Mouse (Mus musculus): ENCODE results near the gene Hectd4. TPM values are rescaled to one million over a fixed set of nuclear protein-coding genes. Genes with fewer than 3 reads are reported as not detected.

Gene Hectd4
- polyA plus RNA-seq, 1 experiment from 2014 or later, result 2.2 TPM

- TF ChIP-seq CTCF (IDR thresholded peaks at IDR 0.05; ENCODE audit: low read depth), result no peak
- 80% methylated on average over 3 of the region's 3 CpGs for WGBS
- Histone ChIP-seq H3K27ac (ENCODE audit: low read depth, low read length) (no peak overlapping the region), H3K4me3 (ENCODE audit: low read depth, low read length) (no peak overlapping the region), H3K27me3 (replicated peaks; ENCODE audit: control insufficient read depth, insufficient read depth, low read length) (no peaks in the 10 kb centered on the region), H3K36me3 (ENCODE audit: control insufficient read depth, insufficient read depth) (peaks cover 90% of the 10 kb centered on the region), H3K4me2 (replicated peaks; ENCODE audit: low read depth) (no peak overlapping the region), H3K4me1 (replicated peaks; ENCODE audit: control insufficient read depth, insufficient read depth, low read length) (no peaks in the 10 kb centered on the region), H3K9me3 (ENCODE audit: control insufficient read depth) (no peaks in the 10 kb centered on the region), H3K9ac (ENCODE audit: low read depth, low read length) (no peak overlapping the region)
- no peak for ATAC-seq
Measured at GRCm38 (mm10) chr5:121336009-121336408, 116.0 kb downstream of the Hectd4 start.

GRCm38 (mm10) chr5:121336776-121337175 is 116.8 kb downstream of the Hectd4 start:
- Histone ChIP-seq H3K36me3 (ENCODE audit: control insufficient read depth, insufficient read depth) (peaks cover 87% of the 10 kb centered on the region), H3K4me1 (replicated peaks; ENCODE audit: control insufficient read depth, insufficient read depth, low read length) (no peaks in the 10 kb centered on the region), H3K4me3 (ENCODE audit: low read depth, low read length) (no peak overlapping the region), H3K9ac (ENCODE audit: low read depth, low read length) (no peak overlapping the region), H3K9me3 (ENCODE audit: control insufficient read depth) (no peaks in the 10 kb centered on the region), H3K27ac (ENCODE audit: low read depth, low read length) (no peak overlapping the region), H3K27me3 (replicated peaks; ENCODE audit: control insufficient read depth, insufficient read depth, low read length) (no peaks in the 10 kb centered on the region), H3K4me2 (replicated peaks; ENCODE audit: low read depth) (no peak overlapping the region)
- WGBS, result 82% methylated on average over 6 of the region's 6 CpGs
- no peak for ATAC-seq
- no peak for TF ChIP-seq CTCF (IDR thresholded peaks at IDR 0.05; ENCODE audit: low read depth)

- no peak for ATAC-seq
- Histone ChIP-seq H3K27ac (ENCODE audit: low read depth, low read length) (no peak overlapping the region), H3K9me3 (ENCODE audit: control insufficient read depth) (no peaks in the 10 kb centered on the region), H3K4me2 (replicated peaks; ENCODE audit: low read depth) (no peak overlapping the region), H3K36me3 (ENCODE audit: control insufficient read depth, insufficient read depth) (peaks cover 89% of the 10 kb centered on the region), H3K4me3 (ENCODE audit: low read depth, low read length) (no peak overlapping the region), H3K27me3 (replicated peaks; ENCODE audit: control insufficient read depth, insufficient read depth, low read length) (no peaks in the 10 kb centered on the region), H3K4me1 (replicated peaks; ENCODE audit: control insufficient read depth, insufficient read depth, low read length) (no peaks in the 10 kb centered on the region), H3K9ac (ENCODE audit: low read depth, low read length) (no peak overlapping the region)
- peak; percentile 1; the same call in 1 of the 2 replicates for TF ChIP-seq CTCF (IDR thresholded peaks at IDR 0.05; ENCODE audit: low read depth)
- WGBS, result 81% methylated on average over 7 of the region's 7 CpGs
Measured at GRCm38 (mm10) chr5:121339507-121340230, 119.7 kb downstream of the Hectd4 start.

GRCm38 (mm10) chr5:121340965-121341473 is 121.0 kb downstream of the Hectd4 start:
- no peak for ATAC-seq
- Histone ChIP-seq H3K27ac (ENCODE audit: low read depth, low read length) (no peak overlapping the region), H3K4me3 (ENCODE audit: low read depth, low read length) (no peak overlapping the region), H3K36me3 (ENCODE audit: control insufficient read depth, insufficient read depth) (peaks cover 91% of the 10 kb centered on the region), H3K9me3 (ENCODE audit: control insufficient read depth) (no peaks in the 10 kb centered on the region), H3K27me3 (replicated peaks; ENCODE audit: control insufficient read depth, insufficient read depth, low read length) (no peaks in the 10 kb centered on the region), H3K9ac (ENCODE audit: low read depth, low read length) (no peak overlapping the region), H3K4me1 (replicated peaks; ENCODE audit: control insufficient read depth, insufficient read depth, low read length) (no peaks in the 10 kb centered on the region), H3K4me2 (replicated peaks; ENCODE audit: low read depth) (no peak overlapping the region)
- WGBS, result 32% methylated on average over 7 of the region's 7 CpGs
- TF ChIP-seq CTCF (IDR thresholded peaks at IDR 0.05; ENCODE audit: low read depth), result no peak

GRCm38 (mm10) chr5:121342490-121342889 is 122.5 kb downstream of the Hectd4 start:
- peaks cover 90% of the 10 kb centered on the region for H3K36me3 ChIP-seq (ENCODE audit: control insufficient read depth, insufficient read depth)

GRCm38 (mm10) chr5:121343997-121344396 is 124.0 kb downstream of the Hectd4 start:
- H3K9me3 ChIP-seq (ENCODE audit: control insufficient read depth), result no peaks in the 10 kb centered on the region
- 90% methylated on average over 8 of the region's 8 CpGs for WGBS
- no peak for TF ChIP-seq CTCF (IDR thresholded peaks at IDR 0.05; ENCODE audit: low read depth)
- H3K4me1 ChIP-seq (replicated peaks; ENCODE audit: control insufficient read depth, insufficient read depth, low read length), result no peaks in the 10 kb centered on the region
- no peaks in the 10 kb centered on the region for H3K27me3 ChIP-seq (replicated peaks; ENCODE audit: control insufficient read depth, insufficient read depth, low read length)
- H3K4me3 ChIP-seq (ENCODE audit: low read depth, low read length), result no peak overlapping the region
- no peak for ATAC-seq
- no peak overlapping the region for H3K27ac ChIP-seq (ENCODE audit: low read depth, low read length)
- H3K36me3 ChIP-seq (ENCODE audit: control insufficient read depth, insufficient read depth), result peaks cover 87% of the 10 kb centered on the region
- no peak overlapping the region for H3K4me2 ChIP-seq (replicated peaks; ENCODE audit: low read depth)
- no peak overlapping the region for H3K9ac ChIP-seq (ENCODE audit: low read depth, low read length)

More at GRCm38 (mm10) chr5:121342490-121342889, 122.5 kb downstream of the Hectd4 start:
- Histone ChIP-seq H3K4me3 (ENCODE audit: low read depth, low read length) (no peak overlapping the region), H3K27ac (ENCODE audit: low read depth, low read length) (no peak overlapping the region; the same call in 1 of the 2 replicates), H3K9ac (ENCODE audit: low read depth, low read length) (no peak overlapping the region), H3K4me1 (replicated peaks; ENCODE audit: control insufficient read depth, insufficient read depth, low read length) (no peaks in the 10 kb centered on the region), H3K4me2 (replicated peaks; ENCODE audit: low read depth) (no peak overlapping the region), H3K9me3 (ENCODE audit: control insufficient read depth) (no peaks in the 10 kb centered on the region), H3K27me3 (replicated peaks; ENCODE audit: control insufficient read depth, insufficient read depth, low read length) (no peaks in the 10 kb centered on the region)
- WGBS, result 87% methylated on average over 11 of the region's 11 CpGs
- no peak for ATAC-seq
- no peak for TF ChIP-seq CTCF (IDR thresholded peaks at IDR 0.05; ENCODE audit: low read depth)

Measured in intestine, postnatal 0 days (tissue).